Mouse (Mus musculus): ENCODE data around the gene Vsig2. TPM values are rescaled to one million over a fixed set of nuclear protein-coding genes. Genes with fewer than 3 reads are reported as not detected.

Gene Vsig2
- polyA plus RNA-seq, 1 experiment from 2014 or later, result 1.6 TPM

DNA sequence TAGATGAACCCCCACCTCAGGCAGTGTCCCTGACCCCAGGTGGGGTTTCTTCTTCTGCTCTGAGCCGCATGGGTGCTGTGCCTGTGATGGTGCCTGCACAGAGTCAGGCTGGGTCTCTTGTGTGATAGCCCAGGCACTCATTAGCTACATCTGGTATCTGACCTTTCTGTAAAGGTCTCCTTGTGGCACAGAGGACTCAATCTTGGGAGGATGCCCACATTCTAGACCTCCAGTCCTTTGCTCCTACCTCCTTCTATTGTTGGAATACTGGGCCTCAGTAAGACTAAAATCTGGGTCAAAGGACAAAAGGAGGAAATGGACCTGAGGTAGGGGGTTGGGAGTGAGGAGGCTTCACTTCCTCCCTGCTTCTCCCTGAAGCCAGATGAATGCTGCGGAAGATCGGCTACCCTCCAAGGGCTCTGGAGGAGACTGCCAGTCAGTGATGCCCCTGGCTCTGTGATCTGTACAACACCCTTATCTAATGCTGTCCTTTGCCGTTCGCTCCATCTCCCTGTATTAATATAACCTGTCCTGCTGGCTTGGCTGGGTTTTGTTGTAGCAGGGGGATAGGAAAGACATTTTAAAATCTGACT is 1.3 kb upstream of the Vsig2 start:
- Histone ChIP-seq H3K9ac (replicated peaks) (no peak overlapping the region), H3K36me3 (no peaks in the 10 kb centered on the region), H3K4me1 (replicated peaks) (peaks cover 12% of the 10 kb centered on the region; the same call in 1 of the 2 replicates), H3K27me3 (peaks cover 62% of the 10 kb centered on the region), H3K4me2 (no peak overlapping the region), H3K27ac (no peak overlapping the region), H3K9me3 (no peaks in the 10 kb centered on the region), H3K4me3 (replicated peaks) (no peak overlapping the region)
- no peak for ATAC-seq (ENCODE audit: insufficient number of reproducible peaks, insufficient read depth, low FRiP score, low TSS enrichment, low read depth)
- WGBS, result 75% methylated on average over 5 of the region's 5 CpGs

DNA sequence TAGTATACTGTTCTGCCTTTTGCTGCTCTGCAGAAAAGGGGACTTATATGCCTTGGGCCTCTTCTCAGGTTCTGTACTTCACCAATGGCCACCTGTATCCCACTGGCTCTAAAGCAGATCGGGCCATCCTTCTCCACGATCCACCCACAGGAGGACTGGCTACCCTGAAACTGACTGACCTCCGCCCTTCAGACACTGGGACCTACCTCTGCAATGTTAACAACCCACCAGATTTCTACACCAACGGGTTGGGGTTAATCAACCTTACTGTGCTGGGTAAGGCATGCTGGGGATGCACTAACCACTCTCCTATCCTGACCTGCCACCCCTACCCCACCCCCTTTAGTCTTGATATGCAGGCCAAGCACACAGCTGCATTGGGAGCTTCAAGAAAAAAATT is 1.2 kb downstream of the Vsig2 start:
- peaks cover 65% of the 10 kb centered on the region for H3K27me3 ChIP-seq
- H3K27ac ChIP-seq, result no peak overlapping the region
- no peaks in the 10 kb centered on the region for H3K9me3 ChIP-seq
- H3K4me3 ChIP-seq (replicated peaks), result no peak overlapping the region
- no peak overlapping the region for H3K9ac ChIP-seq (replicated peaks)
- H3K36me3 ChIP-seq, result no peaks in the 10 kb centered on the region
- no peak overlapping the region for H3K4me2 ChIP-seq
- no peak for ATAC-seq (ENCODE audit: insufficient number of reproducible peaks, insufficient read depth, low FRiP score, low TSS enrichment, low read depth)
- H3K4me1 ChIP-seq (replicated peaks), result peaks cover 22% of the 10 kb centered on the region
- WGBS, result 83% methylated on average over 4 of the region's 4 CpGs

DNA sequence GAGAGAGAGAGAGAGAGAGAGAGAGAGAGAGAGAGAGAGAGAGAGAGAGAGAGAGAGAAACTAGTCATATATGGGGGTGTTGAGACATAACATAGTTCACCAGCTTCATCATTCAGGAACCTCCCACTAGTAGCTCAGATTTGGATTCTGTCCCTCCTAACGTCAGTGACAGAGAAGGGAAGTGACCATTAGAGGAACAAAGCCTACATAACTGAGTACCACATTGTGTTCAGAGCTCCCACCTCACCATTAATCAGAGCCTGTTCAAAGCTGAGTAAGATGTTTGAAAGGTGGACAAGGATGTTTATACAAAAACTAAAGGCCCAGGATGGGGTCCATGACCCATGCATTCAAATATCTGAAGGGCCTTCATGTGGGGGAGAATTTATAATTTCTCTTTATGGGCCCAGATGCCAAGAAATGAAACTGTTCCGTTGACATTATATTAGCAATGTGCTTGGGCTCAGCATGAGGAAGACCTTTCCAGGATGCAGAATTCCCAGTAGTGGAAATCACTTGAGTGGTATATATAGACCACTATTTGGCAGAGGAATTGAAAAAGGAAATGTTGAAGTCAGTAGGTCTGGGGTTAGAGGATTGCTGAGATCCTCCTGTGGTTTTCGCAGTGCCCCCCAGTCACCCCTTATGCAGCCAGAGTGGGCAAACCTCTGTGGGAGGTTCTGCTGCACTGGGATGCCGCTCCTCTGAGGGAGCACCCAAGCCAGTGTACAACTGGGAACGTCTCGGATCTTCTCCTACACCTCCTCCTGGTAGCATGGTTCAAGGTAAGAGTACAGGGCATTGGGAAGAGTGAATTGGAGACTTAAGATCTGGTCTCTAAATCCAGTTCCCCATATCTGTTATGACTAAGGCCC is 1.9 kb downstream of the Vsig2 start:
- 80% methylated on average over 6 of the region's 6 CpGs for WGBS
- no peak overlapping the region for H3K27ac ChIP-seq

DNA sequence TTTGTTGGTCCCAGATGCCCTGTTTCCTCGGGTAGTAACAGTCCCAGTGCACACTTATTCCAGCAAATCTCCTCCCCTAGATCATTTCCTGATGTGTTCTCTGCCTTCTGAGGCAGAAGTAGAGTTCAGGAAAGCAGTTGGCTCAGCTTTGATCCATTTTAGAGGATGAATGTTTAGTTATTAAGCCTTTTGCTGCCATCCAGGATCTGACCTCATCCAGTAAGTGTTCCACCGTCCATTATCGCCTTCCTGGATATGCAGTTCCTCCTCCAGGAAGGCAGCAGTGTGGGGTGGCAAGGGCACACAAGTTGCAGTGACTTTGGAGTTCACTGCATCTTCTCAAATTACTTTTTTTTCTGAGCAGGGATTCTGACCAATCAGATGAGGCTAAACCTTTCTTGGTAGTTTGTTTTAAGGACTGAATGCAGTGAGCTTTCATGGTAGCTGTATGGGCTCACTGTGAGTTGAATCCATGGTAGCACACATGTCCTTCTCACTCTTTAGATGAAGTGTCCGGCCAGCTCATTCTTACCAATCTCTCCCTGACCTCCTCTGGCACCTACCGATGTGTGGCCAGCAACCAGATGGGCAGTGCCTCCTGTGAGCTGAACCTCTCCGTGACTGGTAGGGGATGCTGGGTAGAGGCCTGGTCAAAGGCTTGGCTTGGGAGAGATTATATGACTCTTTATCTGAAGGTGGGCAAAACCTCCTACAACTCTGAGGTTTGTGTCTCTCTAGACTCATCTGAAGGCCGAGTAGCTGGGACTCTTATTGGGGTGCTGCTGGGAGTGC is 3.0 kb downstream of the Vsig2 start:
- H3K27ac ChIP-seq, result no peak overlapping the region
- H3K27me3 ChIP-seq, result peaks cover 76% of the 10 kb centered on the region
- H3K4me1 ChIP-seq (replicated peaks), result peaks cover 29% of the 10 kb centered on the region
- no peak overlapping the region for H3K4me2 ChIP-seq
- no peak overlapping the region for H3K4me3 ChIP-seq (replicated peaks)
- no peaks in the 10 kb centered on the region for H3K36me3 ChIP-seq
- no peaks in the 10 kb centered on the region for H3K9me3 ChIP-seq
- ATAC-seq (ENCODE audit: insufficient number of reproducible peaks, insufficient read depth, low FRiP score, low TSS enrichment, low read depth), result no peak
- 57% methylated on average over 7 of the region's 7 CpGs for WGBS
- no peak overlapping the region for H3K9ac ChIP-seq (replicated peaks)

More for the DNA sequence above, 1.9 kb downstream of the Vsig2 start:
- Histone ChIP-seq H3K4me1 (replicated peaks) (peaks cover 29% of the 10 kb centered on the region), H3K9ac (replicated peaks) (no peak overlapping the region), H3K4me2 (no peak overlapping the region), H3K4me3 (replicated peaks) (no peak overlapping the region), H3K9me3 (no peaks in the 10 kb centered on the region), H3K36me3 (no peaks in the 10 kb centered on the region), H3K27me3 (peaks cover 72% of the 10 kb centered on the region)
- ATAC-seq (ENCODE audit: insufficient number of reproducible peaks, insufficient read depth, low FRiP score, low TSS enrichment, low read depth), result no peak

DNA sequence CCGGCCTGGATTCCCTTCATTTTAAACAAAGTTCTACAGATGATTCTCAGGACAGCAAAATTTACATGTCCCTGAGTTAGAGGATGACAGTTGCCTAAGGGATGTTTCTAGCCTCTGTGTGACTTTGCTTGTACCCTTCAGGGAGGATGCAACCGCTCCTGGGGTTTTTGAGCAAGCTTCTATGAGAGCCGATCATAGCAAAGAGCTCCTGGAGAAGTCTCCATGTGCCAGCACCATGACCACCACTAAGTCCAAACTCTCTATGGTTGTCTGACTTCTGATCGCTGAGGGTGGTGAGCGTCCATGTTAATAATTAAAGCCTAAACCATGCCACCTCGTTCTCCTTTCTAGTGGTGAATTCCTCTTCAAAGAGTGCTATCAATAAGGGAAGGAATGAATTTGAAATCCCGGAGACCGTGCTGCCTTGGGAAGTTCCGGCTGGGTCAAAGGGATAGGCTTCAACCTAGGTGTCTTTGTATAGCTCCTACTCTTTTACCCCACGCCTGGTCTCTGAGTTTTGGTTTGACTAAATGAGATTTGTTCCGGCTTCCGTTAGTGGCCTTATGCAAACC is 4.9 kb downstream of the Vsig2 start:
- Histone ChIP-seq H3K27ac (no peak overlapping the region), H3K9me3 (no peaks in the 10 kb centered on the region), H3K9ac (replicated peaks) (no peak overlapping the region), H3K36me3 (no peaks in the 10 kb centered on the region), H3K4me3 (replicated peaks) (peak overlapping the region; percentile 24; the same call in 1 of the 2 replicates), H3K4me2 (peak overlapping the region; percentile 52), H3K4me1 (replicated peaks) (peaks cover 27% of the 10 kb centered on the region), H3K27me3 (peaks cover 77% of the 10 kb centered on the region)
- 30% methylated on average over 12 of the region's 12 CpGs for WGBS
- ATAC-seq (ENCODE audit: insufficient number of reproducible peaks, insufficient read depth, low FRiP score, low TSS enrichment, low read depth), result no peak

DNA sequence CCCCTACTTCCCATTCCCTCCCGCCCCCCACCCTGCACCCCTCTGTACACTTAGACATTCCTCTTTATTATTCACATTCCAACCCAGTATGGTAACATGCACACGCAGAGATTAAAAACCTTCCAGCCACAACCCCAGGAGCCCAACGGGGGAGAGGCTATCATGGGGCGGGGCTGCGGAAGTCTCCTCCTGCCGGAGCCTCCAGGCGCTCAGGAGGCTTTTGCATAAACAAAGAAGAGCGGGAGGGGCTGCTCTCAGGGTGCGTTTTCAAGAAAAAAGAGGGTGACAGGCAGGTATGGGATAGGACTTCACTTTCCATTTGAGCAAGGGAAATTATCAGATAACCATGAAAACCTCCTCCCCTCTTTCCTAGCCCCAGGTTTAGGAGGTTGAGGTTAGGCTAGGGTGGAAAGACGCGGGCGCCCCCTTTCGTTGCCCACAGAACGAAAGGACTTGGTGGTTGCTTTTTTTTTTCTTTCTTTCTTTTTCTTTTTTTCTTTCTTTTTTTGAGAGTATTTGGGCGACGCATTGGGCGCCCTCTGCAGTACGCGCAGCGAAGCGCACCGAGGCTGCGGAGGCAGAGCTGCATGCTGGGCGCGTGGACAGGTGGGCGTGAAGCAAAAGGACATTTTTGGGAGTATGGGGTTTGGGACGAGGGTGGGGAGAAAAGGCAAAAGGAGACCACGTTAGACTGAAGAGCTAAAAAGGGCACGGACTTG is 5.6 kb downstream of the Vsig2 start:
- H3K36me3 ChIP-seq, result no peaks in the 10 kb centered on the region
- no peak; the same call in 1 of the 2 replicates for ATAC-seq (ENCODE audit: insufficient number of reproducible peaks, insufficient read depth, low FRiP score, low TSS enrichment, low read depth)
- H3K9ac ChIP-seq (replicated peaks), result peak overlapping the region; percentile 12; the same call in 1 of the 2 replicates
- 2% methylated on average over 29 of the region's 29 CpGs for WGBS
- H3K4me2 ChIP-seq, result peak overlapping the region; percentile 52
- peaks cover 22% of the 10 kb centered on the region for H3K4me1 ChIP-seq (replicated peaks)
- H3K9me3 ChIP-seq, result no peaks in the 10 kb centered on the region
- H3K27ac ChIP-seq, result no peak overlapping the region
- H3K27me3 ChIP-seq, result peaks cover 78% of the 10 kb centered on the region
- peak overlapping the region; percentile 24 for H3K4me3 ChIP-seq (replicated peaks)

DNA sequence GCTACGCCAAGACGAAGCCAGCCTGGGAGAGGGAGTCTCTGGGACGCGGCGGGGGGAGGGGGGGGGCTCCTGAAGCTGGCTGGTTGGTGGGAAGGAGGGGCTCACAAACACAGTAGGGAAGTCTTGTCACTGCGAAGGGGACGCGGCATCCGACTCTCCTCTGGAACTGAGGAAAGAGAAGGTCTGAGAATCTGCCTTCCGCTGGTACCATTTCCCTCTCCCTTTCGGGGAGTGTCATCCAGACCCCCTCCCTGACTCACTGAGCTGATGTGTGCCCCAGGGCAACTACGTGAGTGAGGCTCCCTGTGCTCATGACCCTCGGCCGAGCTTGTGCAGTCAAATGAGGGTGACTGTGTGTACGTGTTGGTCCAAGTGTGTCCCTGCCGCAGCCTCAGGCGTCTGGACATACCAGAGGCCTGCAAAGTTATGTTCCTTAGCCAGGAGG is 6.1 kb downstream of the Vsig2 start:
- no peak overlapping the region for H3K27ac ChIP-seq
- ATAC-seq (ENCODE audit: insufficient number of reproducible peaks, insufficient read depth, low FRiP score, low TSS enrichment, low read depth), result 0 out of 2 replicates have a peak, but pooled peaks have one; percentile 40
- H3K9me3 ChIP-seq, result no peaks in the 10 kb centered on the region
- peak overlapping the region; percentile 24 for H3K4me3 ChIP-seq (replicated peaks)
- peaks cover 22% of the 10 kb centered on the region for H3K4me1 ChIP-seq (replicated peaks)
- peaks cover 78% of the 10 kb centered on the region for H3K27me3 ChIP-seq
- peak overlapping the region; percentile 52 for H3K4me2 ChIP-seq
- H3K9ac ChIP-seq (replicated peaks), result 0 out of 2 replicates have a peak overlapping the region, but pooled peaks have one; percentile 12
- H3K36me3 ChIP-seq, result no peaks in the 10 kb centered on the region
- 11% methylated on average over 15 of the region's 17 CpGs for WGBS

DNA sequence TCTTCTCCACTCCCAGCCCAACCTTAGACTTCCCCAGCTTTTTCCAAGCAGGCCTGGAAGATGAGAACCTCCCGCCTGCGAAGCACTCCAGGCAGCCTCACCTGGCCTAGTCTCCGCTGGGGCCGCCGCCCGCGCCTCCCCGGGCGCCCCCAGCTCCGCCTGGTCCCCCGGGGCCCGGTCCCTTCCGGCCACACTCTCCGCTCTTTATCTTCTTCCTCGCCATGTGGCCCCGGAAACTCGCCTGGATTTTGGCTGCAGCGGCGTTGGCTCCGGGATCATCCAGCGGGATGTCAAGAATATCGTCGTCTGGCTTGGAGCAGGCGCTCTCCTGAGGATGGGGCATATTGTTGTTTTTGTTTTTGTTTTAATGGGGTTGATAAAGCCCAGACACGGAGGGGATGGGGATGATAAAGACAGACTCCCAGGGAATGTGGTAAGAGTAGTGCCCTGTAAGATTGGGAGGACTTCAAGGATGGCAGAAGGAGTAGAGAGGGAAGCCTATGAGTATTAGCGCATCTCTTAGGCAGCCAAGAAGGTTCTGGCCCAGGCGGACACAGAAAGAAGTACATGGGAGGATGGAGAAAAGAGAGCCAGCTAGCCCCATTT is 6.9 kb downstream of the Vsig2 start:
- no peaks in the 10 kb centered on the region for H3K36me3 ChIP-seq
- H3K27ac ChIP-seq, result no peak overlapping the region
- 0 out of 2 replicates have a peak overlapping the region, but pooled peaks have one; percentile 32 for H3K4me2 ChIP-seq
- H3K9me3 ChIP-seq, result no peaks in the 10 kb centered on the region
- WGBS, result 8% methylated on average over 26 of the region's 27 CpGs
- 0 out of 2 replicates have a peak overlapping the region, but pooled peaks have one; percentile 1 for H3K9ac ChIP-seq (replicated peaks)
- H3K4me3 ChIP-seq (replicated peaks), result 0 out of 2 replicates have a peak overlapping the region, but pooled peaks have one; percentile 15
- H3K27me3 ChIP-seq, result peaks cover 81% of the 10 kb centered on the region
- H3K4me1 ChIP-seq (replicated peaks), result peaks cover 22% of the 10 kb centered on the region
- ATAC-seq (ENCODE audit: insufficient number of reproducible peaks, insufficient read depth, low FRiP score, low TSS enrichment, low read depth), result no peak

DNA sequence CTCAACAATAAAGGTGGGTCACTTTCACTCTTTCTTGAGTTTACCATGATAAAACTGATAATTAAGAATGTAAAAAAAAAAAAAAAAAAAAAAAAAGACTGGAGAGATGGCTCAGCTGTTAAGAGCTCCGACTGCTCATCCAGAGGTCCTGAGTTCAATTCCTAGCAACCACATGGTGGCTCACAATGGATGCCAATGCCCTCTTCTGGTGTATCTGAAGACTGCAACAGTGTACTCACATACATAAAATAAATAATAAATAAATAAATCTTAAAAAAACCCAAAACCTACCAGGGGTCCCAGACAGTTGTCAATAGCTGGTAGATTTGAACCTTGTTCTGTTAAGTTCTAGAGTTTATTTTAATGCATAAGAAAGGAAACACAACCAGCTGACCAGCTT is 7.8 kb downstream of the Vsig2 start:
- ATAC-seq (ENCODE audit: insufficient number of reproducible peaks, insufficient read depth, low FRiP score, low TSS enrichment, low read depth), result no peak

DNA sequence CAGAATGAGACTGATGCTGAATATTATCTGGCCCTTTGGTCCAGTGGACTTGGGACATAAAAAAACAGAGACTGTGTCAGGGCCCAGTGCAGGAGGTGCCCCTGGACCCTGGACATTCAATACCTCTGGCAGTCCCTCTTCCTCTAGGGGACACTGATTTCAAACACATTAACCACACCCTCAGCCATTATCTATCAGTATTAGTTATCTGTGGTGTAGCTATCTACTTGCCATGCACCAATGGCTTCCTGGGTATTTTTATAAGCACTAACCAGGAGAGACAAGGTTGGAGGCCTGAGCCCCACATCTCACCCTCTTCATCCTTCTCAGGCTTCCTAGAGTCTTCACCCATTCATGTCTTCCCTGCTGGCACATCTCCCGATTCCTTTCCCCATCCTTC is 11.4 kb downstream of the Vsig2 start:
- Histone ChIP-seq H3K9ac (replicated peaks) (no peak overlapping the region), H3K4me3 (replicated peaks) (no peak overlapping the region), H3K9me3 (no peaks in the 10 kb centered on the region), H3K27ac (no peak overlapping the region), H3K27me3 (peaks cover 95% of the 10 kb centered on the region), H3K4me2 (no peak overlapping the region), H3K4me1 (replicated peaks) (peaks cover 26% of the 10 kb centered on the region), H3K36me3 (no peaks in the 10 kb centered on the region)
- no peak for ATAC-seq (ENCODE audit: insufficient number of reproducible peaks, insufficient read depth, low FRiP score, low TSS enrichment, low read depth)
- WGBS, result 63% methylated on average over 1 of the region's 1 CpGs

More for the DNA sequence above, 7.8 kb downstream of the Vsig2 start:
- Histone ChIP-seq H3K9ac (replicated peaks) (no peak overlapping the region), H3K4me2 (no peak overlapping the region), H3K4me3 (replicated peaks) (no peak overlapping the region), H3K4me1 (replicated peaks) (peaks cover 19% of the 10 kb centered on the region), H3K27ac (no peak overlapping the region), H3K9me3 (no peaks in the 10 kb centered on the region), H3K36me3 (no peaks in the 10 kb centered on the region), H3K27me3 (peaks cover 91% of the 10 kb centered on the region)
- WGBS, result 89% methylated on average over 1 of the region's 1 CpGs

Measured in limb, embryonic 12.5 days (tissue).